Mouse (Mus musculus): ENCODE data around the gene Smug1. TPM values are rescaled to one million over a fixed set of nuclear protein-coding genes. Genes with fewer than 3 reads are reported as not detected.
A peak's percentile ranks its signal among the peaks of the same experiment; 100 is the strongest.

Smug1 gene
- polyA plus RNA-seq, 1 experiment from 2014 or later = 12.2 TPM

- H3K4me3 ChIP-seq (ENCODE audit: low read depth, low read length) = no peak overlapping the region
- 41% methylated on average over 5 of the region's 5 CpGs for WGBS
Measured at GRCm38 (mm10) chr15:103165924-103166323, 968 bp downstream of the Smug1 start.

GRCm38 (mm10) chr15:103165379-103165778, 1.5 kb downstream of the Smug1 start:
- Histone ChIP-seq H3K4me2 (replicated peaks; ENCODE audit: low read depth, low read length) (no peak overlapping the region), H3K27me3 (replicated peaks; ENCODE audit: insufficient read depth, low read length) (peaks cover 30% of the 10 kb centered on the region), H3K4me1 (ENCODE audit: insufficient read depth, low read depth, low read length) (peaks cover 12% of the 10 kb centered on the region), H3K9me3 (ENCODE audit: low read length) (no peaks in the 10 kb centered on the region), H3K9ac (replicated peaks; ENCODE audit: low read depth) (no peak overlapping the region), H3K27ac (ENCODE audit: low read length) (no peak overlapping the region), H3K4me3 (ENCODE audit: low read depth, low read length) (no peak overlapping the region), H3K36me3 (ENCODE audit: insufficient read depth, low read length) (no peaks in the 10 kb centered on the region)
- 1% methylated on average over 13 of the region's 13 CpGs for WGBS
- ATAC-seq (peak; percentile 40), DNase-seq (ENCODE audit: low spot score) (peak; percentile 90)
- no peak for TF ChIP-seq EP300 (IDR thresholded peaks at IDR 0.05)
- TF ChIP-seq CTCF (IDR thresholded peaks at IDR 0.05) = peak; percentile 96

More at GRCm38 (mm10) chr15:103165924-103166323, 968 bp downstream of the Smug1 start:
- TF ChIP-seq EP300 (IDR thresholded peaks at IDR 0.05) (no peak), CTCF (IDR thresholded peaks at IDR 0.05) (no peak)
- H3K4me1 ChIP-seq (ENCODE audit: insufficient read depth, low read depth, low read length) = peaks cover 12% of the 10 kb centered on the region
- H3K9ac ChIP-seq (replicated peaks; ENCODE audit: low read depth) = no peak overlapping the region
- peaks cover 36% of the 10 kb centered on the region for H3K27me3 ChIP-seq (replicated peaks; ENCODE audit: insufficient read depth, low read length)
- no peaks in the 10 kb centered on the region for H3K36me3 ChIP-seq (ENCODE audit: insufficient read depth, low read length)
- no peaks in the 10 kb centered on the region for H3K9me3 ChIP-seq (ENCODE audit: low read length)
- ATAC-seq (no peak), DNase-seq (ENCODE audit: low spot score) (no peak)
- H3K4me2 ChIP-seq (replicated peaks; ENCODE audit: low read depth, low read length) = no peak overlapping the region
- H3K27ac ChIP-seq (ENCODE audit: low read length) = no peak overlapping the region

GRCm38 (mm10) chr15:103163182-103163919, 3.5 kb downstream of the Smug1 start:
- Histone ChIP-seq H3K36me3 (ENCODE audit: insufficient read depth, low read length) (no peaks in the 10 kb centered on the region), H3K4me1 (ENCODE audit: insufficient read depth, low read depth, low read length) (peaks cover 3% of the 10 kb centered on the region; the same call in 1 of the 2 replicates), H3K4me3 (ENCODE audit: low read depth, low read length) (peak overlapping the region; percentile 62), H3K9ac (replicated peaks; ENCODE audit: low read depth) (peak overlapping the region; percentile 46), H3K9me3 (ENCODE audit: low read length) (no peaks in the 10 kb centered on the region), H3K4me2 (replicated peaks; ENCODE audit: low read depth, low read length) (peak overlapping the region; percentile 60), H3K27ac (ENCODE audit: low read length) (no peak overlapping the region), H3K27me3 (replicated peaks; ENCODE audit: insufficient read depth, low read length) (peaks cover 11% of the 10 kb centered on the region; the same call in 1 of the 2 replicates)
- DNase-seq (ENCODE audit: low spot score) (peak; percentile 98), ATAC-seq (peak; percentile 88)
- WGBS = 7% methylated on average over 25 of the region's 25 CpGs
- TF ChIP-seq CTCF (IDR thresholded peaks at IDR 0.05) (no peak; the same call in 1 of the 2 replicates), EP300 (IDR thresholded peaks at IDR 0.05) (0 out of 2 replicates have a peak, but pooled peaks have one; percentile 31)

GRCm38 (mm10) chr15:103157585-103157984, 9.3 kb downstream of the Smug1 start:
- no peak overlapping the region for H3K4me2 ChIP-seq (replicated peaks; ENCODE audit: low read depth, low read length)
- no peak for ATAC-seq
- no peak overlapping the region for H3K27ac ChIP-seq (ENCODE audit: low read length)
- H3K9ac ChIP-seq (replicated peaks; ENCODE audit: low read depth) = no peak overlapping the region
- H3K36me3 ChIP-seq (ENCODE audit: insufficient read depth, low read length) = peaks cover 4% of the 10 kb centered on the region; the same call in 1 of the 2 replicates
- no peaks in the 10 kb centered on the region for H3K9me3 ChIP-seq (ENCODE audit: low read length)
- H3K4me1 ChIP-seq (ENCODE audit: insufficient read depth, low read depth, low read length) = no peaks in the 10 kb centered on the region; the same call in 1 of the 2 replicates
- WGBS = 75% methylated on average over 10 of the region's 10 CpGs
- DNase-seq (ENCODE audit: low spot score) = no peak
- TF ChIP-seq EP300 (IDR thresholded peaks at IDR 0.05) (no peak), CTCF (IDR thresholded peaks at IDR 0.05) (no peak)
- no peaks in the 10 kb centered on the region for H3K27me3 ChIP-seq (replicated peaks; ENCODE audit: insufficient read depth, low read length)
- H3K4me3 ChIP-seq (ENCODE audit: low read depth, low read length) = no peak overlapping the region

- Histone ChIP-seq H3K4me1 (ENCODE audit: insufficient read depth, low read depth, low read length) (no peaks in the 10 kb centered on the region), H3K4me3 (ENCODE audit: low read depth, low read length) (no peak overlapping the region), H3K27ac (ENCODE audit: low read length) (no peak overlapping the region), H3K4me2 (replicated peaks; ENCODE audit: low read depth, low read length) (no peak overlapping the region), H3K9me3 (ENCODE audit: low read length) (no peaks in the 10 kb centered on the region), H3K36me3 (ENCODE audit: insufficient read depth, low read length) (peaks cover 4% of the 10 kb centered on the region; the same call in 1 of the 2 replicates), H3K27me3 (replicated peaks; ENCODE audit: insufficient read depth, low read length) (no peaks in the 10 kb centered on the region), H3K9ac (replicated peaks; ENCODE audit: low read depth) (no peak overlapping the region)
- no peak for DNase-seq (ENCODE audit: low spot score)
- TF ChIP-seq CTCF (IDR thresholded peaks at IDR 0.05) (no peak), EP300 (IDR thresholded peaks at IDR 0.05) (no peak)
- ATAC-seq = no peak
- 57% methylated on average over 7 of the region's 7 CpGs for WGBS
Measured at GRCm38 (mm10) chr15:103156890-103157289, 10.0 kb downstream of the Smug1 start.

- no peaks in the 10 kb centered on the region for H3K27me3 ChIP-seq (replicated peaks; ENCODE audit: insufficient read depth, low read length)
- no peak overlapping the region for H3K4me2 ChIP-seq (replicated peaks; ENCODE audit: low read depth, low read length)
- no peak overlapping the region for H3K27ac ChIP-seq (ENCODE audit: low read length)
- H3K4me1 ChIP-seq (ENCODE audit: insufficient read depth, low read depth, low read length) = no peaks in the 10 kb centered on the region
- no peak overlapping the region for H3K9ac ChIP-seq (replicated peaks; ENCODE audit: low read depth)
- WGBS = 48% methylated on average over 29 of the region's 32 CpGs
- TF ChIP-seq CTCF (IDR thresholded peaks at IDR 0.05) = no peak
- TF ChIP-seq EP300 (IDR thresholded peaks at IDR 0.05) = no peak
- H3K4me3 ChIP-seq (ENCODE audit: low read depth, low read length) = no peak overlapping the region
- DNase-seq (ENCODE audit: low spot score) (no peak), ATAC-seq (no peak)
- no peaks in the 10 kb centered on the region for H3K9me3 ChIP-seq (ENCODE audit: low read length)
- H3K36me3 ChIP-seq (ENCODE audit: insufficient read depth, low read length) = peaks cover 4% of the 10 kb centered on the region; the same call in 1 of the 2 replicates
Measured at GRCm38 (mm10) chr15:103155366-103156321, 11.2 kb downstream of the Smug1 start.

Measured in lung, postnatal 0 days (tissue).